1 mouse cellular context compared by ENCODE assay signal in the genomic region with DNA sequence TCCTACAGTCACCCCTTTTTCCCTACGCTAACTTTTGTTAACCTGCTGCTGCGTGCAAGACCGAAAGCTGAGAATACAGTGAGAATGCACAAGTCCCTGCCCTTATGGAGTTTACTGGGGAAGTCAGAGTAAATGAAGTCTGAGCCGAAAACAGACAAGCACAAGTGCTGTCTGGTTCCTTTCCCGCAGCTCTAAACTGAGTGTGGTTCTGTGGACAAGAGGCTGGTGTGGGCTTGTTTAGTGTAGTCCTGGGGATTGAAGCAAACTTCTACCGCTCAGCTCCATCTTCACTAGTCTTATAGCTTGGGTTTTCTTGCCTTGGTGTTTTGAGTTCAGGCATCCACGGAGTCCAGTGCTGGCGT.
A peak's percentile ranks its signal among the peaks of the same experiment; 100 is the strongest.
TF ChIP-seq lines count a peak whose summit lies in the region.

No protein-coding gene starts in this region.

TF ChIP-seq in MEL, 35 proteins besides CTCF, POLR2A, EP300 and RAD21 (continued from another document):
- TF ChIP-seq MAX (IDR thresholded peaks at IDR 0.05; ENCODE audit: low read length) (peak; percentile 11; the same call in 1 of the 2 replicates), CHD2 (IDR thresholded peaks at IDR 0.05; ENCODE audit: low read length) (no peak), MYC (IDR thresholded peaks at IDR 0.05; ENCODE audit: low read depth, low read length) (0 out of 2 replicates have a peak, but pooled peaks have one; percentile 7), MEF2A (IDR thresholded peaks at IDR 0.05; ENCODE audit: extremely low read depth, insufficient replicate concordance, low read depth, low read length, poor library complexity, severe bottlenecking) (no peak), ZMIZ1 (IDR thresholded peaks at IDR 0.05; ENCODE audit: low read depth, low read length) (no peak), ZC3H11A (IDR thresholded peaks at IDR 0.05; ENCODE audit: low read depth, low read length) (no peak), MYB (IDR thresholded peaks at IDR 0.05; ENCODE audit: low read depth, low read length) (no peak), E2F4 (IDR thresholded peaks at IDR 0.05; ENCODE audit: borderline replicate concordance, low read depth, low read length) (no peak), MAZ (IDR thresholded peaks at IDR 0.05; ENCODE audit: low read depth, low read length) (no peak), SIN3A (IDR thresholded peaks at IDR 0.05; ENCODE audit: low read length) (peak; percentile 16), RCOR1 (IDR thresholded peaks at IDR 0.05; ENCODE audit: low read depth, low read length) (no peak)
